Mouse (Mus musculus): ENCODE measurements around the gene Gm28053.

The Gm28053 gene

GRCm38 (mm10) chr6:48740501-48741169, 22.2 kb downstream of the Gm28053 start:
- no peak for DNase-seq (ENCODE audit: extremely low read depth, low read depth, low spot score)

GRCm38 (mm10) chr6:48741273-48741672, 22.9 kb downstream of the Gm28053 start:
- DNase-seq (ENCODE audit: extremely low read depth, low read depth, low spot score) = no peak

- no peak for DNase-seq (ENCODE audit: extremely low read depth, low read depth, low spot score)
Observed at GRCm38 (mm10) chr6:48741711-48742206, 23.4 kb downstream of the Gm28053 start.

GRCm38 (mm10) chr6:48742422-48743351, 24.3 kb downstream of the Gm28053 start:
- no peak for DNase-seq (ENCODE audit: extremely low read depth, low read depth, low spot score)

GRCm38 (mm10) chr6:48745490-48745889, 27.1 kb downstream of the Gm28053 start:
- no peak for DNase-seq (ENCODE audit: extremely low read depth, low read depth, low spot score)

GRCm38 (mm10) chr6:48745959-48746889, 27.8 kb downstream of the Gm28053 start, which contains the start of gene Gimap5:
Gene Gimap5, plus strand, starts transcription at chr6:48746197.
- DNase-seq (ENCODE audit: extremely low read depth, low read depth, low spot score) = no peak

- DNase-seq (ENCODE audit: extremely low read depth, low read depth, low spot score) = no peak
Observed at GRCm38 (mm10) chr6:48747091-48747966, 28.9 kb downstream of the Gm28053 start.

- no peak for DNase-seq (ENCODE audit: extremely low read depth, low read depth, low spot score)
Observed at GRCm38 (mm10) chr6:48763567-48764270, 45.3 kb downstream of the Gm28053 start.

- DNase-seq (ENCODE audit: extremely low read depth, low read depth, low spot score) = no peak
Observed at GRCm38 (mm10) chr6:48764496-48764895, 46.1 kb downstream of the Gm28053 start.

GRCm38 (mm10) chr6:48768178-48768869, 49.9 kb downstream of the Gm28053 start:
- DNase-seq (ENCODE audit: extremely low read depth, low read depth, low spot score) = no peak

GRCm38 (mm10) chr6:48768933-48769332, 50.5 kb downstream of the Gm28053 start:
- DNase-seq (ENCODE audit: extremely low read depth, low read depth, low spot score) = no peak

GRCm38 (mm10) chr6:48770696-48771095, 52.3 kb downstream of the Gm28053 start, which contains the start of gene Gimap3:
Gene Gimap3, minus strand, starts transcription at chr6:48770851.
- DNase-seq (ENCODE audit: extremely low read depth, low read depth, low spot score) = no peak

- no peak for DNase-seq (ENCODE audit: extremely low read depth, low read depth, low spot score)
Observed at GRCm38 (mm10) chr6:48772030-48772429, 53.6 kb downstream of the Gm28053 start.

- no peak for DNase-seq (ENCODE audit: extremely low read depth, low read depth, low spot score)
Observed at GRCm38 (mm10) chr6:48784406-48784805, 66.0 kb downstream of the Gm28053 start.

- peak; percentile 82 for DNase-seq (ENCODE audit: extremely low read depth, low read depth, low spot score)
Observed at GRCm38 (mm10) chr6:48785189-48785588, 66.8 kb downstream of the Gm28053 start.

- no peak for DNase-seq (ENCODE audit: extremely low read depth, low read depth, low spot score)
Observed at GRCm38 (mm10) chr6:48785601-48786000, 67.2 kb downstream of the Gm28053 start.

GRCm38 (mm10) chr6:48787867-48788266, 69.5 kb downstream of the Gm28053 start:
- DNase-seq (ENCODE audit: extremely low read depth, low read depth, low spot score) = no peak

- no peak for DNase-seq (ENCODE audit: extremely low read depth, low read depth, low spot score)
Observed at GRCm38 (mm10) chr6:48801897-48802296, 83.5 kb downstream of the Gm28053 start.
